Mouse (Mus musculus) neutrophil, adult 5-6 weeks (primary cell): ENCODE measurements around the gene Psmd1. TPM values are rescaled to one million over a fixed set of nuclear protein-coding genes. Genes with fewer than 3 reads are reported as not detected.

Experiments
- ATAC-seq: fragments of 151-379, 151-347 bp; 2 replicates; pipeline ENCODE4 v1.8.0; 2017; ENCODE audit warnings: mild to moderate bottlenecking, moderate TSS enrichment; ENCODE audit not compliant: insufficient number of reproducible peaks, poor library complexity, low FRiP score, severe bottlenecking; ENCODE audit errors: extremely low read depth
- total RNA-seq: library from RNA; stranded (forward); fragments of 200-1000 nt; gene quantifications from 2 replicates; pipeline ENCODE4 v1.2.3, GENCODE M21; 2017

The Psmd1 gene
- total RNA-seq, 1 experiment from 2014 or later, result 44.5 TPM

- ATAC-seq, result no peak
These were observed 88.4 kb downstream of the Psmd1 start for GRCm38 (mm10) chr1:86152618-86153017.

GRCm38 (mm10) chr1:86154133-86154823 is 90.1 kb downstream of the Psmd1 start, which contains the start of gene Armc9:
Armc9 (plus strand) TSS chr1:86154780.
- ATAC-seq, result peak; percentile 100

GRCm38 (mm10) chr1:86154824-86155164 is 90.6 kb downstream of the Psmd1 start:
- ATAC-seq, result no peak

- no peak for ATAC-seq
These were observed 91.9 kb downstream of the Psmd1 start for GRCm38 (mm10) chr1:86156075-86156474.

- ATAC-seq, result no peak
These were observed 92.4 kb downstream of the Psmd1 start for GRCm38 (mm10) chr1:86156595-86156994.

GRCm38 (mm10) chr1:86160059-86160458 is 95.9 kb downstream of the Psmd1 start:
- no peak for ATAC-seq

- ATAC-seq, result no peak
These were observed 96.3 kb downstream of the Psmd1 start for GRCm38 (mm10) chr1:86160479-86160878.

GRCm38 (mm10) chr1:86161061-86161460 is 96.9 kb downstream of the Psmd1 start:
- ATAC-seq, result no peak

- ATAC-seq, result no peak
These were observed 110.4 kb downstream of the Psmd1 start for GRCm38 (mm10) chr1:86174602-86175001.

GRCm38 (mm10) chr1:86176066-86176465 is 111.9 kb downstream of the Psmd1 start:
- ATAC-seq, result no peak

GRCm38 (mm10) chr1:86178462-86179253 is 114.5 kb downstream of the Psmd1 start:
- ATAC-seq, result peak; percentile 98

GRCm38 (mm10) chr1:86182004-86182709 is 118.0 kb downstream of the Psmd1 start:
- no peak for ATAC-seq

- no peak for ATAC-seq
These were observed 119.5 kb downstream of the Psmd1 start for GRCm38 (mm10) chr1:86183577-86184263.

GRCm38 (mm10) chr1:86186762-86187161 is 122.6 kb downstream of the Psmd1 start:
- ATAC-seq, result no peak

GRCm38 (mm10) chr1:86187856-86188255 is 123.7 kb downstream of the Psmd1 start:
- no peak for ATAC-seq

GRCm38 (mm10) chr1:86188271-86188670 is 124.1 kb downstream of the Psmd1 start:
- ATAC-seq, result no peak
